Mouse (Mus musculus) adrenal gland, adult 18-20 months (tissue): ENCODE data around the gene Atp5e. TPM values are rescaled to one million over a fixed set of nuclear protein-coding genes. Genes with fewer than 3 reads are reported as not detected.

Experiments
- DNase-seq, 2 experiments: peaks; one replicate each; pipeline ENCODE4 v3.0.0; 2021 to 2022; ENCODE audit warnings: low spot score in 2 of 2
- total RNA-seq, 2 experiments: library from RNA; stranded (reverse); gene quantifications; 1 replicate in 1 of 2; 2 replicates in 1 of 2; pipeline ENCODE4 v1.2.3; 2021

Atp5e gene
- total RNA-seq, 2 experiments from 2014 or later: 546 to 718 TPM

- no peak for DNase-seq
These were observed 15.5 kb downstream of the Atp5e start for GRCm38 (mm10) chr2:174448405-174448804.

- DNase-seq: no peak
These were observed 17.0 kb downstream of the Atp5e start for GRCm38 (mm10) chr2:174446905-174447304.

DNA sequence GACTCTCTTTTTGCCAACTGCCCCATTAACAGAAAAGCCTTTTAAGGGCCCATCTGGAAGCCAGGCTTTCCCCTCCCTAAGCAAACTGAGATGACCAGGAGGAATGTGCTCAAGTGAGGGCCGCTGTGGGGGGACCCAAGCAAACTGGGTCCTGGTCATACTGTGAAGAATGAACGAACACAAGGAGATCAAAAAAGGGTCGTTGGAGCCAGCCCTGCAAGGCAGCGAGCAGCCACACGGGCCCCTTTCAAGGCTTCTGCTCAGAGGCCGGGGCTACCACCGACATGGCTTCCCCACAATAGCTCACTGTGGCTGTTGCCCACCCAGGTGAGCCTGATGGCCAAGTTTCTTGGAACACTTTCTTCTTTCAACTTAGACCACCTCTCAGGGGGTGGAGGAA is 17.4 kb downstream of the Atp5e start:
- no peak for DNase-seq

DNA sequence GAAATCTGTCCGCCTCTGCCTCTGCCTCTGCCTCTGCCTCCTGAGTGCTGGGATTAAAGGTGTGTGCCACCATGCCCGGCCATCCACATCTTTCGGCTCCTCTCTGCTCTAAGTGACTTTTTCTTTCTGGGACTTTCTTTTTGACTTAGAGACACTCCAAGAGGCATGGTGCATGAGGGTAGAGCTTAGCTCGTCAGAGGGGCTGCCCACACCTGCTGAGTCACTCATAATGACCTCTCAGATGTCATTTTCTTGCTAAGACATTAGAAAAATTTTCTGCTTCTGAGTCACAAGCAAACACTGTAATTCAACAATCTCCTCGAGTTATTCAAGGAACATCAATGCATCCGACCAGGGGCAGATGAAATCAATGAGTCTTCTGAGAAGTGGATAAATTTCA is 18.9 kb downstream of the Atp5e start:
- no peak for DNase-seq

DNA sequence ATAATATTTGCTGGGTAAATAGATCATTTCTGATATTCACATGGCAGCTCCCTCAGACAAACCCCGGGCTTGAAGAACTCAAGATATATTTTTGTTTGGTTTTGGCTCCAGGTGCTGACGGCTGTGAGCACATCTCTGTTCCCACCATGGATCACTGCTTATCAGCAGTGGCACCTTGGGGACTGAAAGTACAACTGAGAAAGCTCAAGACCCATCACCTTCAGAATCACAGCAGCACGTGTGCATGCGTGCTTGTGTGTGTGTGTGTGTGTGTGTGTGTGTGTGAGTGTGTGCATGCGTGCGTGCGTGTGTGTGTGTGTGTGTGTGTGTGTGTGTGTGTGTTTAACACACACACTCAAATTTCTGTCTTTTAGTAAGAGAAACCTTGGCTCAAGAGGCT is 19.5 kb downstream of the Atp5e start:
- DNase-seq: no peak

DNA sequence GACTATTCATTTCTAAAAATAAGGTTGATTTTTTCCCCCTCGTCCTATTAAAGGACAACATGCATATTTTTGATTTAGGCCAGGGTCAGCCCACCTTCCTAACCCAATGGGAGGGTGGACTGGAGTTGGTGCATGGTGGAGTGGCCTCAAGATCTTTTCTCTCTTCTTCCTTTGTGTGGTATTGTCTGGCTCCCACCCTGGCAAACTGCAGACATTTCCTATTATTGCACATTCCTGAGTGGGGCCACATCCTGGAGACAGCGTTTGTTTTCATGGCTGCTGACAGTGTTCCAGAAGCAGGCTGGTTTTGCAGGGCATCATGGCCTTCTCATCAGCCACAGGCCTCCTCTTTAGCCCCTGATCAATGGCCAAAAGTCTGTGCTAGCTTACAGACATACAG is 20.9 kb downstream of the Atp5e start:
- no peak for DNase-seq

DNA sequence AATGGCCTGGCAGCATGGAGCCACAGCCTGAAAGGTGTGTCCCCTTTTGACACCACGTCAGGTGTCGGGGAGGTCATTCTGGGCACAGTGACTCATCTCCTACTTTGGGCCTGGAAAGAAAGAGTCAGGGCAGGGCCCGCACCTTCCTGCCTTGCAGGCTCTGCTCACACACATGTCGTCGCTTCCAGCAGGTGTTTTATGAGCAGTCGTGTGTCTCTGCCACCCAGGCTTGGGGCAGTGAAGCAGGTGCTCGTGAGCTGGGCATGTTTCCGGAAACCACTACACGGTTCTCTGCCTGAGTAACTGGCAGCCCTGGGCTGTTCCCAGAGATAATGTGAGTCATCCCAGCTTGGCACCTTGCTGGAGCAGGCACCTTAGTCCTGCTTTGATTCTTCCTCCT is 21.4 kb downstream of the Atp5e start:
- DNase-seq: peak in 1 of 2 experiments; percentile 31

GRCm38 (mm10) chr2:174441898-174442297 is 22.0 kb downstream of the Atp5e start:
- no peak for DNase-seq

DNA sequence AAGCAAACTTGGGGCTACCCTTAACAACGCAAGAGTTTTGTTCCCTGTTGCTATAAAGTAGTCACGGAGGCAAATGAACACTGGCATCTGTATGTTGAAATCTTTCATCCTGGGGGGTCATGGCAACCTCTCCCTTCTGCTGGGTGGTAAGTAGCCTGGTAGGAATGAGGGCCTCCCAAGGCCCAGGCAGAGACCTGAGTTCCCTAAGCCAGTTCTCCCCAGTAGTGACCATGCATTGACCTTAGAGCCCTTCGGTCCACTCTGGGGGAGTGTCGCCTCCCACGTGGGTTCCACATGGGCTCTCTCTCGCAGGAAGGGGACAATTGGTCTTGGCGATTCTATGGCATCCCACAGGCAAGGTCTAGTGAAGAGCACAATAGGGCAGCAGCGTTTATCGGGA is 23.9 kb downstream of the Atp5e start:
- DNase-seq: no peak

DNA sequence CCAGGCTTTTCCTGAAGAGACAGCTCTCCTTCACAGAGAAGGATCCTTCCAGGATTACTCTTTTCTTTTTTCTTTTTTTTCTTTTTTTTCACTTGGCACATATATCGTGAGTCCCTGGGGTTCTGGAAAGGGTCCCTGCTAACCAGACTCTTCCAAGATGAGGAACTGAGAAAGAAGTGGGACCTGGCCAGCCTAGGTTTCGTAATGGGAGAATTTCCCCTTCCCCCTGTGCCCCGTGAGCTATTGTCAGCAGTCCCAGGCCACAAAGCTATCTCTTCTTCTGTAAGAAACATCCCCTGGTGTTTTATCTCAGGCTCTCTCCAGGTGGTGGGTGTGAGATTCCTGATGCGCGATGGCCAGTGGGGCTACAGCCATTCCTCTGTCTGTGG is 24.5 kb downstream of the Atp5e start:
- DNase-seq: no peak

DNA sequence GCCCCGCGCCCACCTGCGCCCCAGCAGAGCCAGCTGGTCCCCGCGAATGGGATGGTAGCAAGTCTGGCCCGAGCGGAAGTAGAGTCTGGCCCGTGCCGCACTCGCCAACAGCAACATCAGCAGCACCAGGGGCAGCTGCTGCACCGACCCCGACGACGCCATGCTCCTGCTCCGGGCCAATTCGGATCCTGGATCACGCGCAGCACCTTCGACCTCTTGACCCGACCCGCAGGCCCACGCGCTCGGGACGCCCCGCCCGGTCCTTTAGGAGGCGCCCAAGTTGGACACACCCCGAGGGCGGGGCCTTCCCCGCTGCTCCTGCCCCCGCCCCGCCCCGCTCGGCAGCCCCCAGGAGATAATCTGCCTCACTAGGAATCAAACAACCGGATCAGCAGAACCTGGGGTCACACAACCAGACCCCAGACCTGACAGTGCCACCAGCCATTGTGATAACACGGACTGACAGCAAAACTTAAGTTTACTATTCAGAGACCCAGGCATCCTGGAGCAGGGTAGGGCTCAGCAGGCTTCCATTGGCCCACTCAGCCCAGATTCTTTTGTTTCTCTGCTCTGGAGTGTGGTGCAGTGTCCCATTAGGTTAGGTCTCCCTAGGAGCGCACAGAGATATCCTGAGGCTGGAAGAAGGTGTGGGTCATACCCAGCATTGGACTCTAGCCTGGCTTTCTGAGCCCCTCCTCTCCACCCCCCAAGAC is 25.0 kb downstream of the Atp5e start, which contains the start of gene Ctsz:
Ctsz (minus strand) TSS at position 303 of the 713 bp plus-strand sequence.
- DNase-seq: peak; percentile 73 to 82

DNA sequence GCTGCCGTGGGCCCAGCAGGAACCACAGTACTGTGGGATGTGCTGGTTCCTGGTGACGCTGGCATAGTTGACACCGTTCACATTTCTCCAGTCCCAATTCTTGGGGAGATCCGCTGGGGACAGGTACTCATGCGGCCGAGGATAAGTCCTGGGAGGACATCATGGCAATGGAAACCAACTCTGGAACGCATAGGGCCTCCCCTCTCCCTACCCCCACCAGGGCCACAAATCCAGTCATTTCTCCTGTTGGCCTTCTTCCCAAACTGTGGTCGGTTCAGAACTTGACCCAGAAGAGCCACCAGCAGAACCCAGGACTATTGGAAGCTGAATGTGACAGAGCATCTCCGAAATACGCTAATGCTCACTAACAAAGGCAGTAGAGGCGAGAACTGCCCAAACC is 25.7 kb downstream of the Atp5e start:
- DNase-seq: no peak

DNA sequence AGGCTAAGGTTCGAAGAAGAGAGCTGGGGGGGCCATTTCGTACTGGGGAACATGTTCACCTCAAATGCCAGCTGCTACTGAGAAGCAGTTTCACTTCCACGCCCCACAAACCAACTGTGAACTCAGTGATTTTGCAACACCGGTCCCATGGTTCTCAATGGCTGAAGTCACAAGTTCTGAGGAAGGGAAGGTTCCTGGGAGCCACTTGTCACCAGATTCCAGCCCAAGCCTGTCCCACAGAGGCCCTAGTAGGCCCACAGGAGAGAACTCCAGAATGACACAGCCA is 26.3 kb downstream of the Atp5e start:
- DNase-seq: no peak

DNA sequence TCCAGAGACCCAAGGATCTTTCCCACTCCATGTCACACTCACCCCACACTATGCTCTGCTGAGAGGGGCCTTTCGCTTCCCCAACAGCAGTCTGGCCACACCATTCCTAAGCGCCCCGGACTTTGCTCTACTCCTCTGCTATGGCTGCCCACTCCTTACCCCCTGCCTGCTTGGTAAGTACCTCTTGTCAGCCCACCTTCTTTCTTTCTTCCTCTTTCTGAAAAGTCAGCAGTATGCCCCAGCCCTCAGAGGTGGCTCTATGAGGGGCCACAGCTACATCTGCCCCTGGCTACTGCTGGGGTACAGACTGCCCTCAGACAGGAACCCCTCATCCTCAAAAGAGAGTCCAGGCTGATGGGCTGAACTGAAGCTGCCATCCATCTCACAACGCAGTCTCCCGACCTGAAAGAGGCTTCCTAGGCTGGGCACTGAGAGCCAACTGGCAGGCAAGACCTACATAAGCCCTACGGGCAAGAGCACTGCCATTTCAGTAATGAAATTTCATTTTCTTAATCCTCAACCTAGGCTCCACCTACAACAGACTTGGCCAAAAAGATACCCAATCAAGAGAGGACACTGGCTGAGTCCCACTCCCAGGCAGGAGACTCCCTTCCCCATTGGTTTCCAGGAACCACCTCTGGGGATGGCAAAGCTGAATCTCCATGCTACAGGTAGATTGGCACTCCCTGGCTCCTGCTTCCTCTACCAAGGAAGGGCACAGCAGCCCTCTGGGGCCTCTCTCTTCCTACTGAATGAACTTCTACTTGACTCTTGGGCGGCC is 26.8 kb downstream of the Atp5e start:
- DNase-seq: no peak

GRCm38 (mm10) chr2:174436076-174436701 is 27.7 kb downstream of the Atp5e start:
- DNase-seq: no peak

DNA sequence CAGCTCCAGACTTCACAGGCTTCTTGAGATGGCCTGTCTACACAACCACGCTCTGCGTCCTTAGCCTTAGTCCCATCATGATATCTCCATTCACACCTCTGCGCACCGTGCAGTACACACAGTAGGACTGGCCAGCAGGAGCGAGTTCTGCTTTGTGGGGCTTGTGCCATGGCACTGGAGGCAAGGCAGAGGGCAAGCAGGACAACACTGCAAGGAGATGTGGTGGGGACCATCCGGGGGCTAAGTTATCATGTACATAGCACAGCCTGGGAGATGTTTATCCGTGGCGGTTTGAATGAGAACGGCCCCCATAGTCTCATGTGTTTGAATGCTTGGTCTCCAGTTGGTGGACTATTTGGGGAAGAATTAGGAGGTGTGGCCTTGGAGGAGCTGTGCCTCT is 29.0 kb downstream of the Atp5e start:
- no peak for DNase-seq

GRCm38 (mm10) chr2:174428996-174429591 is 34.8 kb downstream of the Atp5e start:
- DNase-seq: no peak

GRCm38 (mm10) chr2:174428076-174428835 is 35.6 kb downstream of the Atp5e start:
- DNase-seq: no peak

GRCm38 (mm10) chr2:174426856-174427255 is 37.0 kb downstream of the Atp5e start:
- DNase-seq: no peak

GRCm38 (mm10) chr2:174424301-174425085 is 39.4 kb downstream of the Atp5e start:
- DNase-seq: no peak
